Mouse (Mus musculus) liver, embryonic 11.5 days (tissue): ENCODE data around the gene Olfr33. TPM values are rescaled to one million over a fixed set of nuclear protein-coding genes. Genes with fewer than 3 reads are reported as not detected.
A peak's percentile ranks its signal among the peaks of the same experiment; 100 is the strongest.

Experiments
- ATAC-seq: fragments of 200-750 bp; cut with Nextera tagmentation; replicated peaks from 2 replicates; pipeline ENCODE4 v1.8.0; 2017; ENCODE audit warnings: moderate number of reproducible peaks, mild to moderate bottlenecking, moderate TSS enrichment, moderate library complexity; ENCODE audit not compliant: low FRiP score
- DNase-seq: peaks from one replicate; pipeline ENCODE4 v3.0.0-alpha.2; 2017; ENCODE audit warnings: low spot score
- H3K27ac ChIP-seq: fragments of 300-500 bp; sonication (generic); 2 replicates; pipeline ENCODE4 v1.5.1; 2014; ENCODE audit warnings: mild to moderate bottlenecking, low read depth, low read length, control low read depth
- H3K27me3 ChIP-seq: fragments of 300-500 bp; sonication (generic); replicated peaks from 2 replicates; pipeline ENCODE4 v1.6.1; 2014; ENCODE audit warnings: low read length, mixed read lengths; ENCODE audit not compliant: control insufficient read depth, insufficient read depth
- H3K36me3 ChIP-seq: fragments of 300-500 bp; sonication (generic); 2 replicates; pipeline ENCODE4 v1.6.1; 2014; ENCODE audit warnings: mild to moderate bottlenecking, low read length, moderate library complexity, mixed read lengths; ENCODE audit not compliant: control insufficient read depth, insufficient read depth
- H3K4me1 ChIP-seq: fragments of 300-500 bp; sonication (generic); replicated peaks from 2 replicates; pipeline ENCODE4 v1.6.1; 2014; ENCODE audit warnings: low read length, mixed read lengths; ENCODE audit not compliant: control insufficient read depth, insufficient read depth
- H3K4me2 ChIP-seq: fragments of 300-500 bp; sonication (generic); 2 replicates; pipeline ENCODE4 v1.6.1; 2014; ENCODE audit warnings: mild to moderate bottlenecking, control low read depth, moderate library complexity
- H3K4me3 ChIP-seq: fragments of 300-500 bp; sonication (generic); 2 replicates; pipeline ENCODE4 v1.5.1; 2014; ENCODE audit warnings: low read depth, low read length, control low read depth
- H3K9ac ChIP-seq: fragments of 300-500 bp; sonication (generic); 2 replicates; pipeline ENCODE4 v1.6.1; 2014; ENCODE audit warnings: low read depth, low read length, control low read depth
- H3K9me3 ChIP-seq: fragments of 300-500 bp; sonication (generic); 2 replicates; pipeline ENCODE4 v1.6.1; 2016; ENCODE audit warnings: low read length, inconsistent platforms, mixed read lengths; ENCODE audit not compliant: control insufficient read depth
- WGBS: fragments of 180-500 bp; shearing (Covaris S2); extraction: QIAGEN DNeasy Blood & Tissue Kit; methylation state at CpG from one replicate; pipeline ENCODE4 v1.1.7; 2014; 5-methylcytosine and 5-hydroxymethylcytosine counted together
- polyA plus RNA-seq: library from polyadenylated mRNA; unstranded; fragments of >200 nt; fragmentation: Nextera tagmentation; extraction: Ambion mirVana; gene quantifications from 2 replicates; pipeline ENCODE4 v1.2.1, GENCODE M21; 2014

The Olfr33 gene
- polyA plus RNA-seq, 1 experiment from 2014 or later: not detected

GRCm38 (mm10) chr7:102686944-102687501, 31.8 kb downstream of the Olfr33 start, which contains the start of gene Trim68:
Gene Trim68 (minus strand): TSS chr7:102687327.
- Histone ChIP-seq H3K27ac (no peak within 1 kb of the TSS), H3K4me1 (no peaks in the 10 kb centered on the region)
- WGBS: under 1% methylated on average over 39 of the region's 40 CpGs

GRCm38 (mm10) chr7:102681916-102682315, 37.0 kb downstream of the Olfr33 start:
- no peak for DNase-seq
- no peak overlapping the region for H3K27ac ChIP-seq
- no peak overlapping the region for H3K4me3 ChIP-seq
- no peaks in the 10 kb centered on the region for H3K9me3 ChIP-seq
- no peaks in the 10 kb centered on the region for H3K4me1 ChIP-seq
- WGBS: 79% methylated on average over 1 of the region's 1 CpGs
- no peak overlapping the region for H3K9ac ChIP-seq
- no peak for ATAC-seq
- H3K27me3 ChIP-seq: no peaks in the 10 kb centered on the region
- no peak overlapping the region for H3K4me2 ChIP-seq
- H3K36me3 ChIP-seq: no peaks in the 10 kb centered on the region

More at GRCm38 (mm10) chr7:102686944-102687501, 31.8 kb downstream of the Olfr33 start, which contains the start of gene Trim68:
- Histone ChIP-seq H3K9ac (peak within 1 kb of the TSS; percentile 71), H3K4me2 (peak within 1 kb of the TSS; percentile 80), H3K9me3 (no peaks in the 10 kb centered on the region), H3K36me3 (no peaks in the 10 kb centered on the region), H3K27me3 (no peaks in the 10 kb centered on the region), H3K4me3 (peak within 1 kb of the TSS; percentile 63)
- peak; percentile 82 for DNase-seq
- peak; percentile 99 for ATAC-seq

GRCm38 (mm10) chr7:102676225-102676624, 42.6 kb downstream of the Olfr33 start:
- Histone ChIP-seq H3K4me2 (no peak overlapping the region), H3K9ac (no peak overlapping the region), H3K4me1 (no peaks in the 10 kb centered on the region), H3K36me3 (no peaks in the 10 kb centered on the region), H3K4me3 (no peak overlapping the region), H3K9me3 (no peaks in the 10 kb centered on the region), H3K27ac (no peak overlapping the region), H3K27me3 (no peaks in the 10 kb centered on the region)
- DNase-seq (no peak), ATAC-seq (no peak)
- WGBS: 83% methylated on average over 2 of the region's 2 CpGs

- Histone ChIP-seq H3K4me1 (no peaks in the 10 kb centered on the region), H3K9me3 (no peaks in the 10 kb centered on the region), H3K27me3 (no peaks in the 10 kb centered on the region), H3K27ac (no peak overlapping the region), H3K9ac (no peak overlapping the region), H3K4me2 (no peak overlapping the region), H3K36me3 (no peaks in the 10 kb centered on the region), H3K4me3 (no peak overlapping the region)
- DNase-seq (no peak), ATAC-seq (no peak)
- 22% methylated on average over 2 of the region's 2 CpGs for WGBS
These were observed 53.5 kb downstream of the Olfr33 start for GRCm38 (mm10) chr7:102665378-102665777.

- Histone ChIP-seq H3K9ac (no peak within 1 kb of the TSS), H3K27ac (no peak within 1 kb of the TSS), H3K4me3 (no peak within 1 kb of the TSS), H3K4me1 (no peaks in the 10 kb centered on the region), H3K9me3 (no peaks in the 10 kb centered on the region), H3K4me2 (no peak within 1 kb of the TSS), H3K36me3 (no peaks in the 10 kb centered on the region), H3K27me3 (no peaks in the 10 kb centered on the region)
- WGBS: 72% methylated on average over 3 of the region's 3 CpGs
- DNase-seq: no peak
- no peak for ATAC-seq
These were observed 54.3 kb downstream of the Olfr33 start, which contains the start of gene Olfr556 for GRCm38 (mm10) chr7:102664599-102664998. Gene Olfr556 (plus strand): TSS chr7:102664899.

Other genes with a start within 250 kb of the Olfr33 start
- 0.40 and 0.47 TPM in 2 replicates for gene Olfr543, start 237.4 kb downstream of the Olfr33 start, polyA plus RNA-seq
- 0.05 and 0.12 TPM in 2 replicates for gene Olfr544, start 230.8 kb downstream of the Olfr33 start, polyA plus RNA-seq
- 0.04 and 0.10 TPM in 2 replicates for gene Olfr545, start 219.5 kb downstream of the Olfr33 start, polyA plus RNA-seq
- gene Olfr547, start 184.3 kb downstream of the Olfr33 start, polyA plus RNA-seq: not detected in 2 replicates
- gene Olfr548-ps1, start 178.2 kb downstream of the Olfr33 start, polyA plus RNA-seq: not detected in 2 replicates
- not detected in 2 replicates for gene Olfr549, start 169.2 kb downstream of the Olfr33 start, polyA plus RNA-seq
- 0.88 and 1.3 TPM in 2 replicates for gene Trim21, start 153.6 kb downstream of the Olfr33 start, polyA plus RNA-seq
- gene Olfr550, start 147.6 kb downstream of the Olfr33 start, polyA plus RNA-seq: not detected in 2 replicates
- not detected in 2 replicates for gene Olfr551, start 127.2 kb downstream of the Olfr33 start, polyA plus RNA-seq
- gene Olfr552, start 121.3 kb downstream of the Olfr33 start, polyA plus RNA-seq: not detected in 2 replicates
- not detected in 2 replicates for gene Olfr553, start 100.9 kb downstream of the Olfr33 start, polyA plus RNA-seq
- not detected in 2 replicates for gene Olfr554, start 80.6 kb downstream of the Olfr33 start, polyA plus RNA-seq
- gene Olfr555, start 60.2 kb downstream of the Olfr33 start, polyA plus RNA-seq: not detected in 2 replicates
- not detected in 2 replicates for gene Olfr556, start 54.2 kb downstream of the Olfr33 start, polyA plus RNA-seq
- gene Trim68, start 31.7 kb downstream of the Olfr33 start, polyA plus RNA-seq: 5.1 and 6.8 TPM in 2 replicates
- gene Olfr557, start 23.2 kb downstream of the Olfr33 start, polyA plus RNA-seq: not detected in 2 replicates
- gene Olfr558, start 16.9 kb downstream of the Olfr33 start, polyA plus RNA-seq: not detected in 2 replicates
- not detected in 2 replicates for gene Olfr559, start 8.4 kb upstream of the Olfr33 start, polyA plus RNA-seq
- gene Olfr560, start 40.3 kb upstream of the Olfr33 start, polyA plus RNA-seq: not detected in 2 replicates
- gene Olfr78, start 40.4 kb upstream of the Olfr33 start, polyA plus RNA-seq: not detected in 2 replicates
- gene Olfr561, start 52.2 kb upstream of the Olfr33 start, polyA plus RNA-seq: not detected in 2 replicates
- gene Olfr564, start 84.4 kb upstream of the Olfr33 start, polyA plus RNA-seq: not detected in 2 replicates
- not detected in 2 replicates for gene Olfr566, start 139.7 kb upstream of the Olfr33 start, polyA plus RNA-seq
- not detected in 2 replicates for gene Olfr568, start 158.1 kb upstream of the Olfr33 start, polyA plus RNA-seq
- gene Olfr569, start 171.8 kb upstream of the Olfr33 start, polyA plus RNA-seq: not detected in 2 replicates
- gene Olfr570, start 175.5 kb upstream of the Olfr33 start, polyA plus RNA-seq: not detected in 2 replicates
- gene Olfr571, start 198.5 kb upstream of the Olfr33 start, polyA plus RNA-seq: not detected in 2 replicates
- not detected in 2 replicates for gene Olfr572, start 205.3 kb upstream of the Olfr33 start, polyA plus RNA-seq
- not detected in 2 replicates for gene Olfr573-ps1, start 223.5 kb upstream of the Olfr33 start, polyA plus RNA-seq
- gene Olfr574, start 229.4 kb upstream of the Olfr33 start, polyA plus RNA-seq: not detected in 2 replicates
- not detected in 2 replicates for gene Olfr575, start 239.7 kb upstream of the Olfr33 start, polyA plus RNA-seq
- not detected in 2 replicates for gene Olfr576, start 243.6 kb upstream of the Olfr33 start, polyA plus RNA-seq